Mouse (Mus musculus) cerebellum, adult 9-10 months (tissue): ENCODE measurements around the gene Rps25.
"Not testable (repeated sequence)": the region's sequence is repeated elsewhere in the genome, so short reads cannot be mapped to it uniquely, and the experiment has no call there.

ENCODE experiments used
- DNase-seq: peaks from one replicate; pipeline ENCODE4 v3.0.0; 2022

The Rps25 gene

GRCm38 (mm10) chr9:44407752-44408097 lies 786 bp downstream of the Rps25 start:
- DNase-seq: no peak

- peak; percentile 25 for DNase-seq
These were observed 1.8 kb downstream of the Rps25 start for GRCm38 (mm10) chr9:44408693-44409092.

GRCm38 (mm10) chr9:44410647-44411336 lies 3.9 kb downstream of the Rps25 start:
- peak; percentile 33 for DNase-seq

- DNase-seq: peak; percentile 21
These were observed 4.7 kb downstream of the Rps25 start for GRCm38 (mm10) chr9:44411601-44412130.

GRCm38 (mm10) chr9:44412306-44412705 lies 5.4 kb downstream of the Rps25 start:
- no peak for DNase-seq

GRCm38 (mm10) chr9:44412781-44413180 lies 5.8 kb downstream of the Rps25 start:
- peak; percentile 27 for DNase-seq

GRCm38 (mm10) chr9:44417156-44417891 lies 10.4 kb downstream of the Rps25 start:
- peak; percentile 70 for DNase-seq

- DNase-seq: peak; percentile 95
These were observed 11.0 kb downstream of the Rps25 start for GRCm38 (mm10) chr9:44417892-44418363.

GRCm38 (mm10) chr9:44418519-44419385 lies 11.8 kb downstream of the Rps25 start, which contains the start of gene Ccdc84:
Ccdc84 (minus strand) TSS chr9:44418569.
- peak; percentile 71 for DNase-seq

- peak; percentile 34 for DNase-seq
These were observed 12.8 kb downstream of the Rps25 start for GRCm38 (mm10) chr9:44419730-44420129.

- no peak for DNase-seq
These were observed 13.4 kb downstream of the Rps25 start for GRCm38 (mm10) chr9:44420280-44420898.

GRCm38 (mm10) chr9:44423576-44423975 lies 16.6 kb downstream of the Rps25 start:
- DNase-seq: no peak

- DNase-seq: no peak
These were observed 25.7 kb downstream of the Rps25 start for GRCm38 (mm10) chr9:44432577-44433185.

- no peak for DNase-seq
These were observed 28.8 kb downstream of the Rps25 start for GRCm38 (mm10) chr9:44435747-44436146.

GRCm38 (mm10) chr9:44440961-44441360 lies 34.0 kb downstream of the Rps25 start, which contains the start of gene Foxr1:
Foxr1 (minus strand) TSS chr9:44441136.
- no peak for DNase-seq

GRCm38 (mm10) chr9:44444402-44445025 lies 37.6 kb downstream of the Rps25 start:
- not testable (repeated sequence) for DNase-seq

- no peak for DNase-seq
These were observed 43.4 kb downstream of the Rps25 start for GRCm38 (mm10) chr9:44450387-44450786.

- DNase-seq: peak; percentile 84
These were observed 47.4 kb downstream of the Rps25 start for GRCm38 (mm10) chr9:44454132-44454890.

- DNase-seq: no peak
These were observed 47.9 kb downstream of the Rps25 start, which contains the start of gene Upk2 for GRCm38 (mm10) chr9:44454891-44455220. Upk2 (minus strand) TSS chr9:44454976.

- DNase-seq: peak; percentile 44
These were observed 50.2 kb downstream of the Rps25 start for GRCm38 (mm10) chr9:44457035-44457742.
